Mouse (Mus musculus): ENCODE results near the gene Baz2b. TPM values are rescaled to one million over a fixed set of nuclear protein-coding genes. Genes with fewer than 3 reads are reported as not detected.

Gene Baz2b
- polyA plus RNA-seq, 1 experiment from 2014 or later = 71.0 TPM

DNA sequence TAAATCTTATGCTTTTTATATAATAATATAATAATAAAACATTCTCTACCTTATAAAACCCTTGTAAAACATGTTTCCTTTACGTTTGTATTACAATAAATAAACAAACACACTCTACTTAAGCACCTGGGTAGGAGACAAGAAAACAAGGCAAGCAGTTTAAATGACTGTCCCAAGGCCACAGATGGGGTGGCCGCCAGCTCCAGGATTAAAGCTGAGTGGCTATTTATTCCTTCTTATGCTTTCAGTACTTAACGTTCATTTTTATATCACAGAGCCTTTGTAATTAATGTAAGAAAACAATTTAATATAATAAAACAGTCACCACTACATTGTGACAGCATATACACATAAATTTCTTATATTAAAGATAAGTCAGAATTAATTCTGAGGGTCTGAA is 173.3 kb downstream of the Baz2b start:
- no peak overlapping the region for H3K27ac ChIP-seq (ENCODE audit: low read depth, low read length)
- H3K4me1 ChIP-seq (ENCODE audit: control insufficient read depth, insufficient read depth, low read length) = peaks cover 5% of the 10 kb centered on the region; the same call in 1 of the 2 replicates
- no peak overlapping the region for H3K9ac ChIP-seq (ENCODE audit: low read length)
- no peaks in the 10 kb centered on the region for H3K27me3 ChIP-seq (ENCODE audit: control insufficient read depth, insufficient read depth, low read length)
- 64% methylated on average over 3 of the region's 3 CpGs for WGBS
- no peak overlapping the region for H3K4me3 ChIP-seq (ENCODE audit: low read depth, low read length)
- DNase-seq (ENCODE audit: low spot score) (no peak), ATAC-seq (ENCODE audit: insufficient read depth, low FRiP score, low TSS enrichment) (no peak)
- H3K36me3 ChIP-seq (ENCODE audit: control insufficient read depth, insufficient read depth, low read length) = no peaks in the 10 kb centered on the region
- H3K4me2 ChIP-seq (ENCODE audit: low read depth) = no peak overlapping the region
- no peaks in the 10 kb centered on the region for H3K9me3 ChIP-seq (ENCODE audit: control insufficient read depth, low read length)

DNA sequence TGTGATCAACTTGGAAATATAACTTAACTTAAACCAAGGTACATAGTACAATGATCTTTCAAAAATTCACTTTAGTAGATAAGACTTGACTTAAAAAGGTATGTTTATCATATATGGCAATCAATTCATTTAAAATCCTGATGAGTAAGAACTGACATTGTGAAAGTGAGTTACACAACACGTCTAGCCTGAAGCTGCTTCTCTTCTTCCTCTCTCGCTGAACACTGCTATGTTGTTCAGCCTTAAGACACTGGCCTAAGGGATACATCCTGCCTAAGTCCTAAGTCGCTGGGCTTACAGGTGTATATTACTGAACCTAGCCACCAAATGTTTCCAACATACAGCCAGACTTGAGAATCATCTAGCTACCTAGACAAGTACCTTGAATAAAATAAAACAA is 178.6 kb downstream of the Baz2b start:
- no peak overlapping the region for H3K4me2 ChIP-seq (ENCODE audit: low read depth)
- DNase-seq (ENCODE audit: low spot score) (no peak), ATAC-seq (ENCODE audit: insufficient read depth, low FRiP score, low TSS enrichment) (no peak)
- H3K9ac ChIP-seq (ENCODE audit: low read length) = no peak overlapping the region
- no peaks in the 10 kb centered on the region for H3K4me1 ChIP-seq (ENCODE audit: control insufficient read depth, insufficient read depth, low read length)
- no peaks in the 10 kb centered on the region for H3K9me3 ChIP-seq (ENCODE audit: control insufficient read depth, low read length)
- H3K4me3 ChIP-seq (ENCODE audit: low read depth, low read length) = no peak overlapping the region
- H3K36me3 ChIP-seq (ENCODE audit: control insufficient read depth, insufficient read depth, low read length) = no peaks in the 10 kb centered on the region
- WGBS = 94% methylated on average over 3 of the region's 3 CpGs
- no peak overlapping the region for H3K27ac ChIP-seq (ENCODE audit: low read depth, low read length)
- H3K27me3 ChIP-seq (ENCODE audit: control insufficient read depth, insufficient read depth, low read length) = no peaks in the 10 kb centered on the region

DNA sequence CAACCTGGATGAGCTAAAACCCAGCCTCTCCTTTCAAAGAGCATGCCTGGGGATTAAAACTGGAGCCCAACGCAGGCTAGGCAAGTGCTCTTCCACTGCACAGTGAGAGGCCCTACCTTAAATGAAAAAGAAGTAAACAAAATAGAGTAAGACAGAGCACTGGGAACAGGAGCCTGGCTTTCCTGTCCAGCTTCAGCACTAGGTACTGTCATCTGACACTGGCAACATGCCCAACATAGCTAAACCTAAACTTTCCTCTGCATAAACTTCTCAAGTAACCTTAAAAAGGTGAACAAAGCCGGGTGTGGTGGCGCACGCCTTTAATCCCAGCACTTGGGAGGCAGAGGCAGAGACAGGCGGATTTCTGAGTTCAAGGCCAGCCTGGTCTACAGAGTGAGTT is 180.6 kb downstream of the Baz2b start:
- WGBS = 92% methylated on average over 5 of the region's 5 CpGs
- DNase-seq (ENCODE audit: low spot score) = no peak
- no peak overlapping the region for H3K4me2 ChIP-seq (ENCODE audit: low read depth)
- H3K9me3 ChIP-seq (ENCODE audit: control insufficient read depth, low read length) = no peaks in the 10 kb centered on the region
- no peaks in the 10 kb centered on the region for H3K4me1 ChIP-seq (ENCODE audit: control insufficient read depth, insufficient read depth, low read length)
- H3K9ac ChIP-seq (ENCODE audit: low read length) = no peak overlapping the region
- H3K27me3 ChIP-seq (ENCODE audit: control insufficient read depth, insufficient read depth, low read length) = no peaks in the 10 kb centered on the region
- ATAC-seq (ENCODE audit: insufficient read depth, low FRiP score, low TSS enrichment) = no peak
- no peak overlapping the region for H3K4me3 ChIP-seq (ENCODE audit: low read depth, low read length)
- H3K36me3 ChIP-seq (ENCODE audit: control insufficient read depth, insufficient read depth, low read length) = no peaks in the 10 kb centered on the region
- no peak overlapping the region for H3K27ac ChIP-seq (ENCODE audit: low read depth, low read length)

DNA sequence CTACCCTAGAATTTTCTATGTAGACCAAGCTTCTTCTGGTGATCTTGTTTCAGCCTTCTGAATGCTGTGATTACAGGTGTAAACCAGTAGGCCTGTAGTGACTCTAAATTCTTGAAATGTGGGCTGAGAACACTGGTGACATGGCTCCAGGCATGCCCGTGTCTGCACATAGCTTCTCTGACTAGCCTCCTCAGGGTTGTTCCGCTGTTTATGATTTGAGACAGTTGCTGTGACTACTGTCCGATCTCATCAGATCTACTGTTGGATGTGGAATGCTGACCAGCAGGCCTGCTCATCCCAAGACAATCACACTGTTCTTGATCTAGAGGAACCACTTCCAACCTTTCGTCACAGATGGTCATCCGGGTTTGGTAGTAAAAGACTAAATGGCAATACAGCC is 182.5 kb downstream of the Baz2b start:
- no peaks in the 10 kb centered on the region for H3K27me3 ChIP-seq (ENCODE audit: control insufficient read depth, insufficient read depth, low read length)
- H3K9me3 ChIP-seq (ENCODE audit: control insufficient read depth, low read length) = no peaks in the 10 kb centered on the region
- H3K36me3 ChIP-seq (ENCODE audit: control insufficient read depth, insufficient read depth, low read length) = no peaks in the 10 kb centered on the region
- no peak overlapping the region for H3K4me2 ChIP-seq (ENCODE audit: low read depth)
- H3K4me1 ChIP-seq (ENCODE audit: control insufficient read depth, insufficient read depth, low read length) = no peaks in the 10 kb centered on the region
- 80% methylated on average over 5 of the region's 5 CpGs for WGBS
- no peak overlapping the region for H3K9ac ChIP-seq (ENCODE audit: low read length)
- DNase-seq (ENCODE audit: low spot score) (no peak), ATAC-seq (ENCODE audit: insufficient read depth, low FRiP score, low TSS enrichment) (no peak)
- H3K4me3 ChIP-seq (ENCODE audit: low read depth, low read length) = no peak overlapping the region
- no peak overlapping the region for H3K27ac ChIP-seq (ENCODE audit: low read depth, low read length)

DNA sequence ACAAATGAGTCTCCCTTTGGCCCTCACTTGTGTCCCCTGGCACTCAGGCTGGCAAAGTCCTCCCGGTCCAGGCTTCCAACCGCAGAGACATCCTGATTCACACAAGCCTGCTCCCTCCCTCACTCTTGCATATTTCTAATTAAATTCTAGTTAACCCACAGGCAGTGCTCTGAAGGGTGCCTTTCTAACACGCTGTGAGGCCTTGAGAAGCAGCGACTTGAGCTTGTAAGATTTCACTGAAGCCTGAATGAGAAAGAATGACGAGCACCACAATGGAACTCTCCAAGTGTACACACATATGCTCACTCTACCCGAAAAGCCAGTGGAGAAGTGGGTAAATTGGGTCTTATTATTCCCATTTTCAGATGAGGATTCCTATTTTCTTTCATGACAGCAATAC is 183.1 kb downstream of the Baz2b start:
- Histone ChIP-seq H3K4me3 (ENCODE audit: low read depth, low read length) (no peak overlapping the region), H3K27ac (ENCODE audit: low read depth, low read length) (no peak overlapping the region), H3K4me2 (ENCODE audit: low read depth) (no peak overlapping the region), H3K27me3 (ENCODE audit: control insufficient read depth, insufficient read depth, low read length) (no peaks in the 10 kb centered on the region), H3K4me1 (ENCODE audit: control insufficient read depth, insufficient read depth, low read length) (no peaks in the 10 kb centered on the region), H3K9ac (ENCODE audit: low read length) (no peak overlapping the region), H3K36me3 (ENCODE audit: control insufficient read depth, insufficient read depth, low read length) (no peaks in the 10 kb centered on the region), H3K9me3 (ENCODE audit: control insufficient read depth, low read length) (no peaks in the 10 kb centered on the region)
- no peak for ATAC-seq (ENCODE audit: insufficient read depth, low FRiP score, low TSS enrichment)
- 67% methylated on average over 6 of the region's 6 CpGs for WGBS
- DNase-seq (ENCODE audit: low spot score) = no peak

DNA sequence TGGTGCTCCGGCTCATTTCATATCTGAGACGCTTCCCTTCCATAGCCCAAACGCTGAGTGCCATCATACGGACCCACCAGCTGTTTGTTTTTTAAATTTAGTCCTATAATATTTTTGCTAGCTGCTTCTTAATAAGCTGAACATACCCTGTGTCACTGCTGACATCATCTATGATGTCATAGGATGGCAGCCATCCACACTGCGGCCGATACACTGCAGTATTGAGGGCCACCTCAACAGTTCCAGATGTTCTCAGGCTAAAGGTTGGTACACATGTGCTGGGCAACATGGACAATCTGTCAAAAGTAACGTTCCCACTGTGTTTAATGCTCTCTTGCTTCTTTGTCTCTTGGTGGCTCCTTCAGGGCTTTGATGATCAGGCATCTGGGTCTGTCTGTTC is 185.9 kb downstream of the Baz2b start:
- ATAC-seq (ENCODE audit: insufficient read depth, low FRiP score, low TSS enrichment) = no peak
- no peak overlapping the region for H3K4me3 ChIP-seq (ENCODE audit: low read depth, low read length)

DNA sequence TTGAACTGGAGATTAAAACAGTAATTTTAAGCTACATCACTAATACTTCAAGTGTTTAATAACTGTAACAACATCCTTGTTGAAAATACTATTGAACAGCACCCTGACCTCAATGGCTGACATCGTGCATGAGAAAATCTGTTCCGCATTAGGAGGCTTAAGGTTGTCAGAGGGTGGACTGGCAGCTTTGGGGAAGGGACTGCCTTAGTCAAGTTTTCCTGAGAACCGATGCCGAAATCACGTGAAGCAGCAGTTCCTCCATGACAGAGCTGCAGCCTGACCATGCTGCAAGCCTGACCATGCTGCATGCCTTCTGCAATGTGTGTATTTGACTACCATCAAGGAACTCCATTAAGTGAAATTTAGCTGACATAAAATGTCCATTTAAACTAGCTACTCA is 188.1 kb downstream of the Baz2b start:
- Histone ChIP-seq H3K27me3 (ENCODE audit: control insufficient read depth, insufficient read depth, low read length) (no peaks in the 10 kb centered on the region), H3K27ac (ENCODE audit: low read depth, low read length) (no peak overlapping the region), H3K36me3 (ENCODE audit: control insufficient read depth, insufficient read depth, low read length) (no peaks in the 10 kb centered on the region), H3K4me1 (ENCODE audit: control insufficient read depth, insufficient read depth, low read length) (no peaks in the 10 kb centered on the region), H3K9ac (ENCODE audit: low read length) (no peak overlapping the region), H3K9me3 (ENCODE audit: control insufficient read depth, low read length) (no peaks in the 10 kb centered on the region), H3K4me2 (ENCODE audit: low read depth) (no peak overlapping the region), H3K4me3 (ENCODE audit: low read depth, low read length) (no peak overlapping the region)
- DNase-seq (ENCODE audit: low spot score) = no peak
- ATAC-seq (ENCODE audit: insufficient read depth, low FRiP score, low TSS enrichment) = no peak
- 71% methylated on average over 5 of the region's 5 CpGs for WGBS

More for the DNA sequence above, 185.9 kb downstream of the Baz2b start:
- H3K9ac ChIP-seq (ENCODE audit: low read length) = no peak overlapping the region
- 93% methylated on average over 7 of the region's 7 CpGs for WGBS
- H3K4me1 ChIP-seq (ENCODE audit: control insufficient read depth, insufficient read depth, low read length) = no peaks in the 10 kb centered on the region
- DNase-seq (ENCODE audit: low spot score) = no peak
- no peak overlapping the region for H3K4me2 ChIP-seq (ENCODE audit: low read depth)
- H3K9me3 ChIP-seq (ENCODE audit: control insufficient read depth, low read length) = no peaks in the 10 kb centered on the region
- no peak overlapping the region for H3K27ac ChIP-seq (ENCODE audit: low read depth, low read length)
- H3K36me3 ChIP-seq (ENCODE audit: control insufficient read depth, insufficient read depth, low read length) = no peaks in the 10 kb centered on the region
- H3K27me3 ChIP-seq (ENCODE audit: control insufficient read depth, insufficient read depth, low read length) = no peaks in the 10 kb centered on the region

DNA sequence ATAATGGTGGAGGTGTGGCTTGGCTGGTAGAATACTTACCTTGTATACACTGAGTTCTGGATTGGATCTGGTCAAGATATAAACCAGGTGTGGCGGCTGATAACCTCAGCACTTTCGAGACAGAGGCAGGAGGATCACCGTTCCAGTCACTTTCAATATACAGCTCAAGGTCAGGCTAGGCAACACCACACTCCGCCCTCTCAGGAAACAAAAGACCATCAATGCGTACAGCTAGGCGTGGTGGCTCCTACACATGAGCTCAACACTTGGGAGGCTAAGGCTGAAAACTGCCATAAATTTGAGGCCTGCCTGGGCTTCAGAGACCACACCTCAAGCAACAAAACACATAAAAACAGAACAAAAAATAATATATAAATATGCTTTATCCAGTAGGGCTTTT is 188.5 kb downstream of the Baz2b start:
- ATAC-seq (ENCODE audit: insufficient read depth, low FRiP score, low TSS enrichment) = no peak
- H3K9ac ChIP-seq (ENCODE audit: low read length) = no peak overlapping the region
- H3K27me3 ChIP-seq (ENCODE audit: control insufficient read depth, insufficient read depth, low read length) = no peaks in the 10 kb centered on the region
- no peak overlapping the region for H3K4me2 ChIP-seq (ENCODE audit: low read depth)
- no peaks in the 10 kb centered on the region for H3K9me3 ChIP-seq (ENCODE audit: control insufficient read depth, low read length)
- H3K27ac ChIP-seq (ENCODE audit: low read depth, low read length) = no peak overlapping the region
- H3K4me3 ChIP-seq (ENCODE audit: low read depth, low read length) = no peak overlapping the region
- no peak for DNase-seq (ENCODE audit: low spot score)
- H3K36me3 ChIP-seq (ENCODE audit: control insufficient read depth, insufficient read depth, low read length) = no peaks in the 10 kb centered on the region
- H3K4me1 ChIP-seq (ENCODE audit: control insufficient read depth, insufficient read depth, low read length) = no peaks in the 10 kb centered on the region
- WGBS = 85% methylated on average over 6 of the region's 6 CpGs

DNA sequence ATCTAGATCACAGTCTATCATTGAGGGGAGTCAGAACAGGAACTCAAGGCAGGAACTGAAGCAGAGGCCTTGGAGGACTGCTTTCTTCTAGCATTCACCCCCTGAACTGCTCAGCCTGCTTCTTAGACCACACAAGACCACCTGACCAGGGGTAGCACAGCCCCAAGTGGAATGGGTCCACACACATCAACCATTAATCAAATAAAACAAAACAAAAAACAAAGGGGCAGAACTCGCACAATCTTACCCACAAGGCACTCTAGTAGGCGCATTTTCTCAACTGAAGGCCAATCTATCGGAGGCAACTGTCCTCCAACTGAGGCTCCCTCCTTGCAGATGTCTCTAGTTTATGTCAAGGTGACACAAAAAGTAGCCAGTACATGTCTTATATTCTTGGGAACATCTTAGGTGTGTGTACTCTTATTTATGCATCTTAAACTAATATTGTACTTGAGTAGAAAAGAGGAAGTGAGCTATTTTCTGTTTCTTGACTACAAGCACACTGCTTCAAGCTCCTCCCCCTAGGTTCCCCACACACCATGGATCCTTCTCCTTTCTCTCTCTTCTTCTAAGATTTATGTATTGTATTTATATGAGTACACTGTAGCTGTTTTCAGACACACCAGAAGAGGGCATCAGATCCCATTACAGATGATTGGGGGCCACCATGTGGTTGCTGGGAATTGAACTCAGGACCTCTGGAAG is 189.9 kb downstream of the Baz2b start:
- Histone ChIP-seq H3K27me3 (ENCODE audit: control insufficient read depth, insufficient read depth, low read length) (no peaks in the 10 kb centered on the region), H3K4me2 (ENCODE audit: low read depth) (no peak overlapping the region), H3K9ac (ENCODE audit: low read length) (no peak overlapping the region), H3K9me3 (ENCODE audit: control insufficient read depth, low read length) (no peaks in the 10 kb centered on the region), H3K27ac (ENCODE audit: low read depth, low read length) (no peak overlapping the region), H3K4me3 (ENCODE audit: low read depth, low read length) (no peak overlapping the region), H3K36me3 (ENCODE audit: control insufficient read depth, insufficient read depth, low read length) (no peaks in the 10 kb centered on the region), H3K4me1 (ENCODE audit: control insufficient read depth, insufficient read depth, low read length) (no peaks in the 10 kb centered on the region)
- DNase-seq (ENCODE audit: low spot score) (no peak), ATAC-seq (ENCODE audit: insufficient read depth, low FRiP score, low TSS enrichment) (no peak)
- WGBS = 84% methylated on average over 3 of the region's 3 CpGs

Measured in neural tube, embryonic 11.5 days (tissue).